Mouse (Mus musculus): Measurements from ENCODE around the gene Gm20532.

GRCm38 (mm10) chr2:26575865-26576264, 10.6 kb upstream of the Gm20532 start:
- TF ChIP-seq CTCF (IDR thresholded peaks at IDR 0.05 in 2 of 3, conservative IDR thresholded peaks at IDR 0.05 in 1 of 3; ENCODE audit: control insufficient read depth in 1 of 3, insufficient read depth in 1 of 3, low read depth in 2 of 3, low read length in 3 of 3, poor library complexity in 1 of 3, severe bottlenecking in 1 of 3) (no peak), MXI1 (IDR thresholded peaks at IDR 0.05; ENCODE audit: low read depth, low read length) (peak; percentile 11), RCOR1 (IDR thresholded peaks at IDR 0.05; ENCODE audit: low read depth, low read length) (no peak), CHD1 (IDR thresholded peaks at IDR 0.05; ENCODE audit: low read depth, low read length) (no peak), GATA1 (IDR thresholded peaks at IDR 0.05; ENCODE audit: low read depth, low read length) (no peak; the same call in 1 of the 2 replicates), POLR2A (IDR thresholded peaks at IDR 0.05; ENCODE audit: control insufficient read depth in 1 of 2, insufficient read depth in 1 of 2, low read depth in 1 of 2, low read length in 2 of 2, poor library complexity in 1 of 2) (peak in 1 of 2 experiments; percentile 61; a peak in 1 of 4 replicates), POLR2AphosphoS5 (IDR thresholded peaks at IDR 0.05; ENCODE audit: borderline replicate concordance, low read depth, low read length) (no peak), MYC (IDR thresholded peaks at IDR 0.05; ENCODE audit: low read depth, low read length) (no peak), MAFK (IDR thresholded peaks at IDR 0.05; ENCODE audit: borderline replicate concordance, low read depth, low read length) (no peak), SMC3 (IDR thresholded peaks at IDR 0.05; ENCODE audit: low read depth, low read length) (no peak), POLR2AphosphoS2 (IDR thresholded peaks at IDR 0.05; ENCODE audit: low read length) (no peak), NELFE (IDR thresholded peaks at IDR 0.05; ENCODE audit: low read depth, low read length) (peak; percentile 49; the same call in 1 of the 2 replicates)
